Mouse (Mus musculus): ENCODE results near the gene Nat10.

DNA sequence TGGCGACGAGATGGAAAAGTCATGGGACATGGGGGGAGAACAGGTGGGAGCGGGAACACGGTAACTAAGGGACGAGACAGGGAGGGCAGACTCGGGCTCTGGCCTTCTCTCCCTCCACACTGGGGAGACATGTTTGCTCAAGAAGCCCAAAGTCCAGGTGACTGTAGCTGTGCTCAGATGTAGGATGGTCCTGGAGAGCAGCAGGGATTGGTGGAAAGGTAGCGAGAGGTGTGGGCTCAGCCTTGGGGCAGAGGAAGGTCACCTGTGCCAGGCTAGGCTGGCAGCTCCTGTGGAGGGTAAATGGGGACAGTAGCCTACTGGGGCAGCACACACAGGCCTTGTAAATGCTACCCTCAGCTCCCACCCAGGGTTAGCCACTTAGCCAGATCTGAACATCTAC, 47.2 kb downstream of the Nat10 start:
- TF ChIP-seq CTCF (IDR thresholded peaks at IDR 0.05; ENCODE audit: control insufficient read depth, insufficient read depth, low read length): no peak
- no peak for TF ChIP-seq POLR2A (IDR thresholded peaks at IDR 0.05; ENCODE audit: borderline replicate concordance, control insufficient read depth, low read depth, low read length)

Measured in bone marrow, adult 2 months (tissue).